Mouse (Mus musculus) myocyte (in vitro differentiated cells): ENCODE measurements at regions not wholly inside any gene's neighbourhood (a gene's known extent, or its start where the extent isn't known, plus 50 kb on each side); places are given as distances from the start of the nearest gene placed in this dataset.

Experiments
- H3K27me3 ChIP-seq: one replicate; pipeline ENCODE4 v1.6.1; 2011; ENCODE audit not compliant: control insufficient read depth, insufficient read depth, insufficient read length
- H3K36me3 ChIP-seq: one replicate; pipeline ENCODE4 v1.6.1; 2011; ENCODE audit not compliant: control insufficient read depth, insufficient read depth
- H3K4me2 ChIP-seq: one replicate; pipeline ENCODE4 v1.6.1; 2011; ENCODE audit warnings: low read depth, control low read depth
- H3K4me3 ChIP-seq: one replicate; pipeline ENCODE4 v1.5.1; 2011; ENCODE audit warnings: mild to moderate bottlenecking, control low read depth, moderate library complexity
- H3K79me2 ChIP-seq: one replicate; pipeline ENCODE4 v1.6.1; 2011; ENCODE audit not compliant: control insufficient read depth, insufficient read depth
- H3ac ChIP-seq: one replicate; pipeline ENCODE4 v1.6.1; 2011; ENCODE audit not compliant: control insufficient read depth, insufficient read length
- CEBPB ChIP-seq: IDR thresholded peaks from 2 replicates; pipeline ENCODE4 v1.6.1; 2011; ENCODE audit warnings: mild to moderate bottlenecking, moderate library complexity; ENCODE audit not compliant: poor library complexity, insufficient read depth, severe bottlenecking
- E2F4 ChIP-seq: IDR thresholded peaks from one replicate; pipeline ENCODE4 v1.6.1; 2011; ENCODE audit warnings: mild to moderate bottlenecking, control low read depth, moderate library complexity; ENCODE audit not compliant: insufficient read depth
- MAX ChIP-seq: IDR thresholded peaks from one replicate; pipeline ENCODE4 v1.6.1; 2011; ENCODE audit warnings: low read depth, mild to moderate bottlenecking, control low read depth
- MYOD1 ChIP-seq, 3 experiments: IDR thresholded peaks; one replicate each; pipeline ENCODE4 v1.6.1; 2011; ENCODE audit warnings: control low read depth in 2 of 3, low read depth in 2 of 3, mild to moderate bottlenecking in 2 of 3, moderate library complexity in 1 of 3; ENCODE audit not compliant: insufficient read length in 2 of 3, control insufficient read depth in 1 of 3
- MYOG ChIP-seq, 3 experiments: IDR thresholded peaks; one replicate each; pipeline ENCODE4 v1.6.1; 2011; ENCODE audit warnings: control low read depth in 2 of 3, low read depth in 2 of 3, mild to moderate bottlenecking in 2 of 3; ENCODE audit not compliant: insufficient read length in 2 of 3, control insufficient read depth in 1 of 3, insufficient read depth in 1 of 3
- POLR2A ChIP-seq: IDR thresholded peaks from one replicate; pipeline ENCODE4 v1.6.1; 2011; ENCODE audit warnings: low read depth, mild to moderate bottlenecking, control low read depth, moderate library complexity; ENCODE audit not compliant: insufficient read length
- POLR2AphosphoS2 ChIP-seq: IDR thresholded peaks from one replicate; pipeline ENCODE4 v1.6.1; 2011; ENCODE audit warnings: low read depth, control low read depth; ENCODE audit not compliant: insufficient read length
- REST ChIP-seq: IDR thresholded peaks from one replicate; pipeline ENCODE4 v1.6.1; 2011; ENCODE audit warnings: mild to moderate bottlenecking, control low read depth, moderate library complexity; ENCODE audit not compliant: insufficient read depth, insufficient read length
- SRF ChIP-seq: IDR thresholded peaks from one replicate; pipeline ENCODE4 v1.6.1; 2011; ENCODE audit warnings: low read depth; ENCODE audit not compliant: control insufficient read depth, insufficient read length
- TCF12 ChIP-seq: IDR thresholded peaks from one replicate; pipeline ENCODE4 v1.6.1; 2011; ENCODE audit warnings: mild to moderate bottlenecking, control low read depth; ENCODE audit not compliant: poor library complexity, insufficient read depth, severe bottlenecking
- TCF3 ChIP-seq: IDR thresholded peaks from one replicate; pipeline ENCODE4 v1.6.1; 2011; ENCODE audit warnings: low read depth, control low read depth; ENCODE audit not compliant: insufficient read length
- USF1 ChIP-seq: IDR thresholded peaks from one replicate; pipeline ENCODE4 v1.6.1; 2011; ENCODE audit warnings: low read depth, mild to moderate bottlenecking, control low read depth, moderate library complexity

DNA sequence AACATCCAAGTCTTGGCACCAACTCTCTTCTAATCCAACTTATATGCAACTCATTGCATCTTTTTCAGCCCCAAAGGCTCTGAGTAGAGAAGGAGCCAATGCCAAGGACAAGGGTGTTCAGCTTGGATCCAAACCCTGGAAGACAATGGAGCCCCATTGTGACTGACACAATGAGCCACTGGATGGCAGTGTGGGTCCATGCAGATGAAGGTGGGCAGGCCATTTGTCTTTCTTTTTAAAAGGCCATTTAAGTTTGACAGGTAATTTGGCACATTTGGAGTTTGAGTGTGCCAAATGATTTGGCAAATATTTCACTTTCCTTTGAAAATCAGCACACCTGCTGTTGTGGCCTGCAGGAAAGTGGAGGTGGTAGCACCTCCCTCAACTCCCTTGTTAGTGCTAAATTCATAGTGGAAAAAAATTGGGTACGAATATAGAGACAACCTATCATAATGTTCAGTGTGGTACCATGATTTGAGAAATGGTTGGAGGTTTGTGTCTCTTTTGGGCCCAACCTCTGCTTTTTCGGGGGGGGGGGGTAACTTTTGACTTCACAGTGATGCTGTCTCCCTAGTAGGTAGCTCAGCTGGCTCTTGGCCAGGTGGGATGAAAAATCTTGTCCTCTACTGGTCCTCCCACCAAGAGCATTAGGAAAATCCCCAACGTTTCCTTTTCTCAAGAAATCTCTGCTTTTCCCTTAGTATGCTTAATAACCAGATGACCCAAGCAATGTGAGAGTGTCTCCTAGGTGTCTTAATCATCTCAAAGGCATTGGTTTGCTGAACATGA is 304.0 kb upstream of the Kif2a start:
- no peaks in the 10 kb centered on the region for H3K36me3 ChIP-seq
- H3K79me2 ChIP-seq = no peaks in the 10 kb centered on the region
- TF ChIP-seq MYOG (IDR thresholded peaks at IDR 0.05; ENCODE audit: control insufficient read depth in 1 of 3, insufficient read depth in 1 of 3, insufficient read length in 2 of 3, low read depth in 2 of 3) = no peak
- H3K27me3 ChIP-seq = no peaks in the 10 kb centered on the region
- no peak overlapping the region for H3K4me3 ChIP-seq
- H3ac ChIP-seq = no peak overlapping the region
- H3K4me2 ChIP-seq = no peak overlapping the region

DNA sequence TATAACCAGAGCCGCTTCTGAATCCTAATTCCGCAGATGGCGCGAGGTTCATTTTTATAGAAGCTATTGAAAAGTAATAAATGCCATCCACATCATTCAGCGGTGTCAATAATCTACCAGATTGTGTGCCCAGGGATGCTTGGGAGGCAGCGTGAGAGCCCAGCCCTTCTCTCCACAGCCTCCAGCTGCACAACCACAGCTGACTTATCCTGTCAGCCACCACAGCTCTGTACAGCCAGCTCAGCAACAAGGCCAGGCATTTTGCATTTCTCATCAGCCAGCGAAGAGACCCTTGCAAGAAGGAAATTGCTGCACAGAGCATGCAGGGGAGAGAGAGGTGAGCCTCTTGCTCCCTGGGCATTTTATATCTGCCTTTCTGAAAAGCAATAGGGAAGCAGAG is 292.8 kb upstream of the Kif2a start:
- Histone ChIP-seq H3K79me2 (no peaks in the 10 kb centered on the region), H3K27me3 (no peaks in the 10 kb centered on the region), H3K4me2 (no peak overlapping the region), H3ac (no peak overlapping the region), H3K4me3 (no peak overlapping the region), H3K36me3 (no peaks in the 10 kb centered on the region)
- no peak for TF ChIP-seq E2F4
- no peak for TF ChIP-seq MAX
- no peak for TF ChIP-seq REST
- no peak for TF ChIP-seq POLR2A
- TF ChIP-seq TCF3 = no peak
- TF ChIP-seq MYOD1 (IDR thresholded peaks at IDR 0.05; ENCODE audit: control insufficient read depth in 1 of 3, insufficient read length in 2 of 3, low read depth in 2 of 3) = no peak
- TF ChIP-seq USF1 = no peak
- TF ChIP-seq SRF = no peak
- no peak for TF ChIP-seq TCF12
- no peak for TF ChIP-seq CEBPB
- TF ChIP-seq MYOG (IDR thresholded peaks at IDR 0.05; ENCODE audit: control insufficient read depth in 1 of 3, insufficient read depth in 1 of 3, insufficient read length in 2 of 3, low read depth in 2 of 3) = no peak
- no peak for TF ChIP-seq POLR2AphosphoS2

- TF ChIP-seq MYOG (IDR thresholded peaks at IDR 0.05; ENCODE audit: control insufficient read depth in 1 of 3, insufficient read depth in 1 of 3, insufficient read length in 2 of 3, low read depth in 2 of 3) = no peak
- no peak for TF ChIP-seq MAX
- TF ChIP-seq MYOD1 (IDR thresholded peaks at IDR 0.05; ENCODE audit: control insufficient read depth in 1 of 3, insufficient read length in 2 of 3, low read depth in 2 of 3) = no peak
- TF ChIP-seq POLR2AphosphoS2 = no peak
- no peak for TF ChIP-seq USF1
- TF ChIP-seq TCF3 = no peak
- no peak for TF ChIP-seq CEBPB
- H3ac ChIP-seq = no peak overlapping the region
- no peaks in the 10 kb centered on the region for H3K79me2 ChIP-seq
- no peak overlapping the region for H3K4me2 ChIP-seq
- H3K27me3 ChIP-seq = no peaks in the 10 kb centered on the region
- H3K36me3 ChIP-seq = no peaks in the 10 kb centered on the region
- no peak overlapping the region for H3K4me3 ChIP-seq
These were observed 287.2 kb upstream of the Kif2a start for GRCm38 (mm10) chr13:107308958-107309639.

- TF ChIP-seq TCF12 (no peak), REST (no peak), TCF3 (no peak), MYOG (IDR thresholded peaks at IDR 0.05; ENCODE audit: control insufficient read depth in 1 of 3, insufficient read depth in 1 of 3, insufficient read length in 2 of 3, low read depth in 2 of 3) (no peak), MYOD1 (IDR thresholded peaks at IDR 0.05; ENCODE audit: control insufficient read depth in 1 of 3, insufficient read length in 2 of 3, low read depth in 2 of 3) (no peak), USF1 (no peak), SRF (no peak)
- Histone ChIP-seq H3K4me3 (no peak overlapping the region), H3ac (no peak overlapping the region), H3K27me3 (no peaks in the 10 kb centered on the region), H3K79me2 (no peaks in the 10 kb centered on the region), H3K36me3 (no peaks in the 10 kb centered on the region), H3K4me2 (no peak overlapping the region)
These were observed 286.5 kb upstream of the Kif2a start for GRCm38 (mm10) chr13:107308404-107308803.

DNA sequence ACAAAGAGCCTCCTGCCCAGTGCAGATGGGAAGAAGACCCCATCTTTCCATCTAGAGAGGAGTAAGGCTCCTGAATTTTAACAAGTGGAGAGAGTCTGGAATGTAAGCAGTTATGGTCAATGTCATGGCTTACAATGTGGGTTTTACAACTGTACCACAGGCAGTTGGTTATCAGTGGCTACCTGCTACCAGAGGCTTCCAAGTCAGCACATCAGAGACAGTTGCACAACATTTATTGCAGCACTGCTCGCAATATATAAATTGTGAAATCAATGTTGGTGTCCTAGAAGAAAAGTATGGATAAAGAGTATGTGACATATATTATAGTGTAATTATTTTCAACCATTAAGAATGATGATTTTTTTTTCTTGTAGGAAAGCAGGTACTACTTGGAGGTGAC is 285.0 kb upstream of the Kif2a start:
- Histone ChIP-seq H3K36me3 (no peaks in the 10 kb centered on the region), H3K27me3 (no peaks in the 10 kb centered on the region), H3ac (no peak overlapping the region), H3K4me3 (no peak overlapping the region), H3K79me2 (no peaks in the 10 kb centered on the region), H3K4me2 (no peak overlapping the region)
- TF ChIP-seq MYOG (IDR thresholded peaks at IDR 0.05; ENCODE audit: control insufficient read depth in 1 of 3, insufficient read depth in 1 of 3, insufficient read length in 2 of 3, low read depth in 2 of 3) = no peak
- TF ChIP-seq E2F4 = no peak
- TF ChIP-seq REST = no peak
- no peak for TF ChIP-seq SRF
- TF ChIP-seq CEBPB = no peak
- no peak for TF ChIP-seq TCF3
- no peak for TF ChIP-seq POLR2AphosphoS2
- no peak for TF ChIP-seq POLR2A
- TF ChIP-seq MYOD1 (IDR thresholded peaks at IDR 0.05; ENCODE audit: control insufficient read depth in 1 of 3, insufficient read length in 2 of 3, low read depth in 2 of 3) = no peak
- no peak for TF ChIP-seq USF1
- no peak for TF ChIP-seq MAX
